Mouse (Mus musculus): ENCODE measurements around the gene Cmtm8. TPM values are rescaled to one million over a fixed set of nuclear protein-coding genes. Genes with fewer than 3 reads are reported as not detected.

The Cmtm8 gene
- 13.2 and 19.2 TPM in 2 replicates for polyA plus RNA-seq (2015; fragmentation: Nextera tagmentation; extraction: Ambion mirVana)

DNA sequence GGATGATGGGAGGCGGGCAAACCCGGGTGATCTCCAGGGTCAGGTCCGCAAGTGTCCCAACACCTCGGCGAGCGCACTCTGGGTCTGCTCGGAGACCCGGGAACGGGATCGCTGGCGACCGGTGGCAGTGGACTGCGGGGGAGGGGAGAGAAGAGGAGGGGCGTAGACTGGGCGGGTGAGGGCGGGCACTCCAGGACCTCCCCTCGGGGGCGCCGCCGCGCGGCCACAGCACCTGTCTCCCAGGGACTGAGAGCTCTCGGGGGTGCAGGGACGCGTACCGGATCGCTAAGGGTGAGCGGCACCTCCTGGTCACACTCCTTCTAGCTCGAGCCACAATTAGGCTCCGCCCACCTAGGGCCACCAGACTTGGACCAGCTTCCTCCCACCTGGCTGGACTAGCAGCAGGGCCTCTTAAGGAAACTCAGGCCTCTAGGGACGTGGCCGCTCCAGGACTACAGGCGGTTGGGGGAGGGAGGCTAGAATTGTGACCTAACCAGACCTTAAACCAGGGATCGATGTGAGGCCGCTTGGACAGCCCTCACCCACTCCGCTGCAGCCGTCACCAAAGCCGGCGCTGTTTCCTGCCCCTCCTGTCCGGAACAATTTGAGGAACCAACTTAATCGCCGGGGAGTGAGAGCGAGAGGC lies at the start of gene Cmtm8:
Gene Cmtm8, minus strand, starts transcription at position 140 of the 646 bp plus-strand sequence.
- WGBS = under 1% methylated on average over 38 of the region's 43 CpGs
- peak; percentile 80 for ATAC-seq (ENCODE audit: insufficient number of reproducible peaks, insufficient read depth, low FRiP score, low TSS enrichment, low read depth)
- Histone ChIP-seq H3K4me3 (peak within 1 kb of the TSS; percentile 62), H3K27me3 (peaks cover 37% of the 10 kb centered on the region), H3K9ac (peak within 1 kb of the TSS; percentile 70), H3K9me3 (no peaks in the 10 kb centered on the region), H3K36me3 (no peaks in the 10 kb centered on the region), H3K27ac (no peak within 1 kb of the TSS), H3K4me2 (peak within 1 kb of the TSS; percentile 95), H3K4me1 (peaks cover 11% of the 10 kb centered on the region; the same call in 1 of the 2 replicates)

GRCm38 (mm10) chr9:114892974-114893373 lies 49.0 kb upstream of the Cmtm8 start:
- WGBS = 88% methylated on average over 11 of the region's 11 CpGs
- Histone ChIP-seq H3K9ac (no peak overlapping the region), H3K4me2 (no peak overlapping the region), H3K27me3 (no peaks in the 10 kb centered on the region), H3K4me1 (no peaks in the 10 kb centered on the region; the same call in 1 of the 2 replicates), H3K27ac (no peak overlapping the region), H3K9me3 (peaks cover 5% of the 10 kb centered on the region), H3K4me3 (no peak overlapping the region), H3K36me3 (no peaks in the 10 kb centered on the region)
- ATAC-seq (ENCODE audit: insufficient number of reproducible peaks, insufficient read depth, low FRiP score, low TSS enrichment, low read depth) = no peak

DNA sequence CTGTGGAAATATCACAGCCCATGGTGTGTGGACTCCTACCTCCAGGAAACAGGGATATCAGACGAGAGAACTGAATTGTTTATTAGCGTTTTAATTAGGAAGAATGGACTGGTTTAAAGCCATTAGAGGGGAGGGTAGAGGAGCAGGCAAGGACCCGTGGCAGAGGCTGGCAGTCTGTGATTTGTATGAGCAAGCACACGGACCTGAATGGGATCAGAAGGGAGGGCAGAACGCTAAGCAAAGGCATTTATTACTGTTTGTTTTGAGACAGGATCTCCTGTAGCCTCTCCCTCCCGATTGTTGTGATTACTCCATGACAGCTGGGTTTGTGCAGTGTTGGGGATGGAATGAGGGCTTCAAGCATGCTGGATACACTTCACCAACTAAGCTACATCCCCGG lies 46.4 kb upstream of the Cmtm8 start:
- 48% methylated on average over 7 of the region's 7 CpGs for WGBS
- no peak overlapping the region for H3K27ac ChIP-seq
- H3K36me3 ChIP-seq = no peaks in the 10 kb centered on the region
- H3K27me3 ChIP-seq = no peaks in the 10 kb centered on the region
- H3K4me3 ChIP-seq = no peak overlapping the region
- H3K4me2 ChIP-seq = no peak overlapping the region
- H3K9me3 ChIP-seq = peaks cover 5% of the 10 kb centered on the region
- no peak overlapping the region for H3K9ac ChIP-seq
- peaks cover 5% of the 10 kb centered on the region for H3K4me1 ChIP-seq
- no peak for ATAC-seq (ENCODE audit: insufficient number of reproducible peaks, insufficient read depth, low FRiP score, low TSS enrichment, low read depth)

- no peak overlapping the region for H3K4me2 ChIP-seq
- H3K36me3 ChIP-seq = no peaks in the 10 kb centered on the region
- H3K9me3 ChIP-seq = no peaks in the 10 kb centered on the region
- no peak overlapping the region for H3K27ac ChIP-seq
- no peak for ATAC-seq (ENCODE audit: insufficient number of reproducible peaks, insufficient read depth, low FRiP score, low TSS enrichment, low read depth)
- no peak overlapping the region for H3K4me3 ChIP-seq
- H3K4me1 ChIP-seq = peaks cover 5% of the 10 kb centered on the region
- no peaks in the 10 kb centered on the region for H3K27me3 ChIP-seq
- no peak overlapping the region for H3K9ac ChIP-seq
- WGBS = 89% methylated on average over 5 of the region's 5 CpGs
These were observed 45.0 kb upstream of the Cmtm8 start for GRCm38 (mm10) chr9:114888856-114889407.

- Histone ChIP-seq H3K27ac (no peak overlapping the region), H3K27me3 (no peaks in the 10 kb centered on the region), H3K9ac (no peak overlapping the region), H3K4me1 (peaks cover 5% of the 10 kb centered on the region; the same call in 1 of the 2 replicates), H3K9me3 (no peaks in the 10 kb centered on the region), H3K4me3 (no peak overlapping the region), H3K4me2 (no peak overlapping the region), H3K36me3 (no peaks in the 10 kb centered on the region)
- WGBS = 89% methylated on average over 3 of the region's 3 CpGs
- no peak for ATAC-seq (ENCODE audit: insufficient number of reproducible peaks, insufficient read depth, low FRiP score, low TSS enrichment, low read depth)
These were observed 43.7 kb upstream of the Cmtm8 start for GRCm38 (mm10) chr9:114887699-114888098.

DNA sequence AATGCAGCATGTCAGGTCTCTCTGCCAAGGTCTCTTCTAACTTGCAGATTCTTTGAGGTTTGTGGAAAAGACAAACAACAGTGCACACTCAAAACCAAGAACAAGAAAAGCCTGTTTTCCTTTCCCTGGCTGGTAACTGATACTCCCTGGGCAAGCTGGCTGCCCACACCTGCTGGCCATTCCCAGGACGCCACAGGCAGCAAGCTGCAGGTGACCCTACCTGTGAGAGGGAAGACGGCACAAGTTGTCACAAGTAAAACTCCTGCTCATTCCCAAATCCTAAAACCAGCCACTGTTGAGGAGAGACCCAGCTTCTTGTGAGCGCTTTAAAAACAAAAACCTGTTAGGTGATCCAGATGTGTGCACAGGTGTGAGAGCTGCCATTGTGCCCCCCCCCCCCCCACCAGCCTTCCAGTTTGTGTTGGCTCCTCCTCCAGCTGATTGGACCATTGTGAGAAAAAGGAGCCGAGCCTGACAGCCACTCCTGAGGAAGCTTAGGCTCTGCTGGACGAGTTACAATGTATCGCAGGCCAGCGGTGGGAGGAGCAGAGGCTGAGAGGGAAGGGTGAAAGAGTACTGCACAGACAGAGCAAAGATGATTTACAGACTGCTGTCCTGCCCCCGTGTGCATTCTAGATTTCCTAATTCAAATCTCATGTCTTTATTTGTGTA lies 42.2 kb upstream of the Cmtm8 start:
- Histone ChIP-seq H3K27me3 (no peaks in the 10 kb centered on the region), H3K9me3 (no peaks in the 10 kb centered on the region), H3K4me2 (peak overlapping the region; percentile 22; the same call in 1 of the 2 replicates), H3K27ac (peak overlapping the region; percentile 66), H3K4me3 (no peak overlapping the region), H3K9ac (no peak overlapping the region), H3K4me1 (peaks cover 5% of the 10 kb centered on the region; the same call in 1 of the 2 replicates), H3K36me3 (no peaks in the 10 kb centered on the region)
- 18% methylated on average over 8 of the region's 8 CpGs for WGBS
- ATAC-seq (ENCODE audit: insufficient number of reproducible peaks, insufficient read depth, low FRiP score, low TSS enrichment, low read depth) = 0 out of 2 replicates have a peak, but pooled peaks have one; percentile 7

- H3K9me3 ChIP-seq = no peaks in the 10 kb centered on the region
- H3K27me3 ChIP-seq = no peaks in the 10 kb centered on the region
- no peak overlapping the region for H3K4me2 ChIP-seq
- H3K27ac ChIP-seq = 0 out of 2 replicates have a peak overlapping the region, but pooled peaks have one; percentile 66
- H3K36me3 ChIP-seq = no peaks in the 10 kb centered on the region
- H3K9ac ChIP-seq = no peak overlapping the region
- 69% methylated on average over 4 of the region's 4 CpGs for WGBS
- peaks cover 5% of the 10 kb centered on the region; the same call in 1 of the 2 replicates for H3K4me1 ChIP-seq
- H3K4me3 ChIP-seq = no peak overlapping the region
- peak; percentile 32; the same call in 1 of the 2 replicates for ATAC-seq (ENCODE audit: insufficient number of reproducible peaks, insufficient read depth, low FRiP score, low TSS enrichment, low read depth)
These were observed 41.6 kb upstream of the Cmtm8 start for GRCm38 (mm10) chr9:114885564-114885963.

GRCm38 (mm10) chr9:114881977-114882376 lies 38.0 kb upstream of the Cmtm8 start:
- 83% methylated on average over 2 of the region's 2 CpGs for WGBS
- no peaks in the 10 kb centered on the region for H3K9me3 ChIP-seq
- H3K36me3 ChIP-seq = no peaks in the 10 kb centered on the region
- no peak overlapping the region for H3K9ac ChIP-seq
- H3K4me3 ChIP-seq = no peak overlapping the region
- H3K4me1 ChIP-seq = peaks cover 5% of the 10 kb centered on the region; the same call in 1 of the 2 replicates
- H3K27ac ChIP-seq = no peak overlapping the region
- H3K4me2 ChIP-seq = no peak overlapping the region
- no peaks in the 10 kb centered on the region for H3K27me3 ChIP-seq
- no peak for ATAC-seq (ENCODE audit: insufficient number of reproducible peaks, insufficient read depth, low FRiP score, low TSS enrichment, low read depth)

- Histone ChIP-seq H3K9ac (no peak overlapping the region), H3K4me3 (no peak overlapping the region), H3K27me3 (no peaks in the 10 kb centered on the region), H3K9me3 (no peaks in the 10 kb centered on the region), H3K4me1 (no peaks in the 10 kb centered on the region; the same call in 1 of the 2 replicates), H3K4me2 (no peak overlapping the region), H3K36me3 (no peaks in the 10 kb centered on the region), H3K27ac (no peak overlapping the region)
- WGBS = 68% methylated on average over 11 of the region's 11 CpGs
- no peak for ATAC-seq (ENCODE audit: insufficient number of reproducible peaks, insufficient read depth, low FRiP score, low TSS enrichment, low read depth)
These were observed 11.4 kb upstream of the Cmtm8 start for GRCm38 (mm10) chr9:114855327-114855726.

GRCm38 (mm10) chr9:114854686-114855085 lies 10.7 kb upstream of the Cmtm8 start:
- H3K4me3 ChIP-seq = no peak overlapping the region
- H3K4me1 ChIP-seq = no peaks in the 10 kb centered on the region; the same call in 1 of the 2 replicates
- H3K36me3 ChIP-seq = no peaks in the 10 kb centered on the region
- no peaks in the 10 kb centered on the region for H3K27me3 ChIP-seq
- no peak overlapping the region for H3K9ac ChIP-seq
- ATAC-seq (ENCODE audit: insufficient number of reproducible peaks, insufficient read depth, low FRiP score, low TSS enrichment, low read depth) = no peak
- no peak overlapping the region for H3K4me2 ChIP-seq
- H3K9me3 ChIP-seq = no peaks in the 10 kb centered on the region
- WGBS = 61% methylated on average over 9 of the region's 9 CpGs
- no peak overlapping the region; the same call in 1 of the 2 replicates for H3K27ac ChIP-seq

DNA sequence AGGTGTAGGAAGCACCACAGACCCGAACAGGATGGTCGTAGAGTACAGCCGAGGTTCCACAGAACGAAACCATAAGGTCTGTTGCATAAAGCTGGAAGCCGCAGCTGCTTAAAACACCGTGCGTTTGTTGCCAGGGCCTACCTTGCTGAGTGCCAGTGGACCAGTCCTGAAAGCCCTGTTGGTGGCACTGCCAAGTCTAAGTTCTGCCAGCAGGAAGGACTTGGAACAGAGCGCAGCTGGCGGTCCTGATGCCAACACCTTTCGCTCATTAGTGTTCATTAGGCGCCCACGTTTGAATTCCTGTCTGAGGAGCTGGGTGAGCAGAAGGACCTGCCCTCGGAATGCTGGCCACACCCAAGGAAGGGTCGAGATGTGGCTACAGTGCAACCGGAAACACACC lies 9.4 kb upstream of the Cmtm8 start:
- Histone ChIP-seq H3K4me3 (no peak overlapping the region), H3K4me1 (no peaks in the 10 kb centered on the region; the same call in 1 of the 2 replicates), H3K27ac (no peak overlapping the region), H3K9ac (no peak overlapping the region), H3K4me2 (no peak overlapping the region), H3K27me3 (no peaks in the 10 kb centered on the region), H3K9me3 (no peaks in the 10 kb centered on the region), H3K36me3 (no peaks in the 10 kb centered on the region)
- WGBS = 86% methylated on average over 15 of the region's 15 CpGs
- no peak for ATAC-seq (ENCODE audit: insufficient number of reproducible peaks, insufficient read depth, low FRiP score, low TSS enrichment, low read depth)

Measured in embryonic facial prominence, embryonic 13.5 days (tissue).